11 mouse cellular contexts compared by ENCODE assay signal in genomic region chr15:79431925-79432324, GRCm38 (mm10). TPM values are rescaled to one million over a fixed set of nuclear protein-coding genes. Genes with fewer than 3 reads are reported as not detected.
DNase-seq lines count a peak whose midpoint lies in the region; ATAC-seq and TF ChIP-seq lines count a peak whose summit lies in the region.
"Had no signal": no experiment of that assay in that cellular context is flagged by ENCODE, and none has a peak within 500 bp of the region (broad histone marks: within the 10 kb centered on the region; RNA-seq: fewer than 3 reads in every experiment).

No protein-coding gene starts in this region.

- H3K27me3 ChIP-seq in kidney, embryonic 16.5 days (ENCODE audit: insufficient read depth, low read length), result no peaks in the 10 kb centered on the region
- H3K27me3 ChIP-seq in MEL (ENCODE audit: control insufficient read depth in 1 of 2, insufficient read depth in 2 of 2, low read length in 2 of 2), result no peaks in the 10 kb centered on the region
- H3K27me3 ChIP-seq in embryonic facial prominence, embryonic 10.5 days (replicated peaks; ENCODE audit: low read depth, poor library complexity, severe bottlenecking), result no peaks in the 10 kb centered on the region
- H3K27me3 ChIP-seq in intestine, embryonic 16.5 days (replicated peaks; ENCODE audit: control insufficient read depth, insufficient read depth, low read length), result no peaks in the 10 kb centered on the region

- peaks cover 45% of the 10 kb centered on the region for H3K36me3 ChIP-seq in kidney, embryonic 16.5 days (ENCODE audit: insufficient read depth, low read length)
- peaks cover 0 to 34% of the 10 kb centered on the region in 2 experiments; a peak in 3 of 4 replicates for H3K36me3 ChIP-seq in MEL (ENCODE audit: control insufficient read depth in 1 of 2, insufficient read depth in 2 of 2, low read length in 2 of 2)
- H3K36me3 ChIP-seq in embryonic facial prominence, embryonic 10.5 days (replicated peaks), result peaks cover 100% of the 10 kb centered on the region
- peaks cover 7% of the 10 kb centered on the region for H3K36me3 ChIP-seq in intestine, embryonic 16.5 days (ENCODE audit: control insufficient read depth, insufficient read depth, low read length)
- H3K36me3 ChIP-seq: G1E had no signal

- TF ChIP-seq EP300 in MEL (IDR thresholded peaks at IDR 0.05; ENCODE audit: low read depth in 1 of 2, low read length in 2 of 2), result no peak

- ATAC-seq in kidney, embryonic 16.5 days (ENCODE audit: low FRiP score, low TSS enrichment), result no peak
- ATAC-seq in intestine, embryonic 16.5 days, result no peak
- ATAC-seq: midbrain, embryonic 16.5 days had no signal

- TF ChIP-seq RAD21 in MEL (IDR thresholded peaks at IDR 0.05; ENCODE audit: low read depth, low read length), result no peak

- no peak overlapping the region for H3K9ac ChIP-seq in kidney, embryonic 16.5 days (replicated peaks; ENCODE audit: low read length)
- no peak overlapping the region for H3K9ac ChIP-seq in MEL (ENCODE audit: control insufficient read depth, low read depth, low read length, poor library complexity, severe bottlenecking)
- H3K9ac ChIP-seq in intestine, embryonic 16.5 days (ENCODE audit: low read depth, low read length), result no peak overlapping the region

- no peaks in the 10 kb centered on the region for H3K9me3 ChIP-seq in kidney, embryonic 16.5 days (ENCODE audit: low read length)
- H3K9me3 ChIP-seq in MEL (replicated peaks; ENCODE audit: insufficient read depth, low read length), result no peaks in the 10 kb centered on the region
- no peaks in the 10 kb centered on the region for H3K9me3 ChIP-seq in embryonic facial prominence, embryonic 10.5 days
- no peaks in the 10 kb centered on the region for H3K9me3 ChIP-seq in intestine, embryonic 16.5 days (ENCODE audit: control insufficient read depth, low read length)
- H3K9me3 ChIP-seq: G1E had no signal

- 50% methylated on average over 7 of the region's 7 CpGs for WGBS in kidney, embryonic 16.5 days
- 62% methylated on average over 7 of the region's 7 CpGs for WGBS in embryonic facial prominence, embryonic 10.5 days
- whole genome bisulfite sequencing in intestine, embryonic 16.5 days, result 52% methylated on average over 7 of the region's 7 CpGs

- DNase-seq in kidney, adult 11 months, result no peak
- DNase-seq in MEL (ENCODE audit: low read depth, low spot score), result no peak
- no peak for DNase-seq in embryonic facial prominence, embryonic 10.5 days (ENCODE audit: low spot score)
- DNase-seq in right cerebral cortex, postnatal 36 days (ENCODE audit: low spot score in 2 of 2), result no peak
- no peak for DNase-seq in spleen, postnatal 4 days (ENCODE audit: low spot score in 2 of 2)
- DNase-seq: embryo, embryonic 11 days; gastrocnemius, postnatal 10 days had no signal

- no peak overlapping the region for H3K4me3 ChIP-seq in kidney, embryonic 16.5 days (ENCODE audit: low read length)
- no peak overlapping the region for H3K4me3 ChIP-seq in MEL (ENCODE audit: control insufficient read depth in 1 of 2, insufficient read depth in 1 of 2, low read depth in 2 of 2, low read length in 2 of 2)
- H3K4me3 ChIP-seq in embryonic facial prominence, embryonic 10.5 days, result no peak overlapping the region
- no peak overlapping the region for H3K4me3 ChIP-seq in intestine, embryonic 16.5 days (ENCODE audit: low read length)

- H3K79me2 ChIP-seq in MEL (ENCODE audit: control insufficient read depth, insufficient read depth, low read length, poor library complexity), result no peaks in the 10 kb centered on the region; the same call in 1 of the 2 replicates

- no peak for TF ChIP-seq CTCF in MEL (IDR thresholded peaks at IDR 0.05 in 2 of 3, conservative IDR thresholded peaks at IDR 0.05 in 1 of 3; ENCODE audit: control insufficient read depth in 1 of 3, insufficient read depth in 1 of 3, low read depth in 2 of 3, low read length in 3 of 3, poor library complexity in 1 of 3, severe bottlenecking in 1 of 3)

- H3K27ac ChIP-seq in kidney, embryonic 16.5 days (ENCODE audit: low read length), result peak overlapping the region; percentile 77
- no peak overlapping the region for H3K27ac ChIP-seq in MEL (ENCODE audit: control insufficient read depth, low read depth, low read length)
- peak overlapping the region; percentile 55 for H3K27ac ChIP-seq in embryonic facial prominence, embryonic 10.5 days (replicated peaks)
- peak overlapping the region; percentile 49 for H3K27ac ChIP-seq in intestine, embryonic 16.5 days (ENCODE audit: low read length)

- H3K4me2 ChIP-seq in kidney, embryonic 16.5 days (replicated peaks; ENCODE audit: low read depth, low read length), result no peak overlapping the region
- H3K4me2 ChIP-seq in intestine, embryonic 16.5 days (ENCODE audit: low read depth, low read length), result no peak overlapping the region

- TF ChIP-seq POLR2A in MEL (IDR thresholded peaks at IDR 0.05; ENCODE audit: control insufficient read depth in 1 of 2, insufficient read depth in 1 of 2, low read depth in 1 of 2, low read length in 2 of 2, poor library complexity in 1 of 2), result no peak

- peaks cover 33% of the 10 kb centered on the region for H3K4me1 ChIP-seq in kidney, embryonic 16.5 days (ENCODE audit: insufficient read depth, low read length)
- peaks cover 17 to 42% of the 10 kb centered on the region in 2 experiments for H3K4me1 ChIP-seq in MEL (ENCODE audit: control insufficient read depth in 1 of 2, insufficient read depth in 2 of 2, low read length in 2 of 2)
- peaks cover 37% of the 10 kb centered on the region for H3K4me1 ChIP-seq in embryonic facial prominence, embryonic 10.5 days
- peaks cover 23% of the 10 kb centered on the region for H3K4me1 ChIP-seq in intestine, embryonic 16.5 days (ENCODE audit: control insufficient read depth, insufficient read depth, low read length)

TF ChIP-seq in MEL, 35 proteins besides CTCF, POLR2A, EP300 and RAD21:
- TF ChIP-seq CHD2 (IDR thresholded peaks at IDR 0.05; ENCODE audit: low read length), result no peak
- TF ChIP-seq POLR2AphosphoS2 (IDR thresholded peaks at IDR 0.05; ENCODE audit: low read length), result no peak
- TF ChIP-seq BHLHE40 (IDR thresholded peaks at IDR 0.05; ENCODE audit: borderline replicate concordance, low read depth, low read length), result no peak
- no peak for TF ChIP-seq GATA1 (IDR thresholded peaks at IDR 0.05; ENCODE audit: low read depth, low read length)
- peak; percentile 70 for TF ChIP-seq TAL1 (IDR thresholded peaks at IDR 0.05; ENCODE audit: low read length)
- no peak for TF ChIP-seq NELFE (IDR thresholded peaks at IDR 0.05; ENCODE audit: low read depth, low read length)
- no peak for TF ChIP-seq E2F4 (IDR thresholded peaks at IDR 0.05; ENCODE audit: borderline replicate concordance, low read depth, low read length)
- no peak for TF ChIP-seq JUND (IDR thresholded peaks at IDR 0.05; ENCODE audit: low read depth, low read length)
TF ChIP-seq in MEL: peak in this region for 1.

RNA-seq across cellular contexts. Expression of gene Csnk1e, which starts 23.4 kb away (rescaled TPM):
- 66.0 and 71.5 TPM in 2 replicates for polyA plus RNA-seq in kidney, embryonic 16.5 days (2015; fragmentation: Nextera tagmentation; extraction: Ambion mirVana)
- total RNA-seq in MEL (2012; rRNA removed), result 28.5 and 33.3 TPM in 2 replicates
- polyA plus RNA-seq in MEL (2012; ENCODE audit: insufficient read depth in 1 of 2, insufficient read length in 2 of 2, low read depth in 1 of 2, low replicate concordance in 2 of 2, missing spikeins in 1 of 2), result 10 to 100 TPM in 1 of 2 experiments, not detected in 1; 58.1 TPM
- 143 and 156 TPM in 2 replicates for polyA plus RNA-seq in embryonic facial prominence, embryonic 10.5 days (2016; fragmentation: Nextera tagmentation; extraction: Ambion mirVana)
- polyA plus RNA-seq in intestine, embryonic 16.5 days (2015; fragmentation: Nextera tagmentation; extraction: Ambion mirVana), result 28.9 and 30.8 TPM in 2 replicates
- polyA plus RNA-seq: G1E had no signal

RNA-seq across cellular contexts. Expression of gene Tmem184b, which starts 28.6 kb away (rescaled TPM):
- 75.0 and 80.5 TPM in 2 replicates for polyA plus RNA-seq in kidney, embryonic 16.5 days (2015; fragmentation: Nextera tagmentation; extraction: Ambion mirVana)
- total RNA-seq in MEL (2012; rRNA removed), result 7.2 and 7.5 TPM in 2 replicates
- polyA plus RNA-seq in MEL (2012; ENCODE audit: insufficient read depth in 1 of 2, insufficient read length in 2 of 2, low read depth in 1 of 2, low replicate concordance in 2 of 2, missing spikeins in 1 of 2), result 10 to 100 TPM in 1 of 2 experiments, not detected in 1; 28.4 TPM
- 57.7 and 58.9 TPM in 2 replicates for polyA plus RNA-seq in embryonic facial prominence, embryonic 10.5 days (2016; fragmentation: Nextera tagmentation; extraction: Ambion mirVana)
- 43.6 and 46.4 TPM in 2 replicates for polyA plus RNA-seq in intestine, embryonic 16.5 days (2015; fragmentation: Nextera tagmentation; extraction: Ambion mirVana)
